Mouse (Mus musculus): ENCODE measurements around the gene Gm2a. TPM values are rescaled to one million over a fixed set of nuclear protein-coding genes. Genes with fewer than 3 reads are reported as not detected.
A peak's percentile ranks its signal among the peaks of the same experiment; 100 is the strongest.
"Not testable (repeated sequence)": the region's sequence is repeated elsewhere in the genome, so short reads cannot be mapped to it uniquely, and the experiment has no call there.

Gene Gm2a
- polyA plus RNA-seq, 1 experiment from 2014 or later, result 15.5 TPM

GRCm38 (mm10) chr11:55077331-55078231, 20.3 kb upstream of the Gm2a start, which contains the start of gene Ccdc69:
Gene Ccdc69 (minus strand): TSS chr11:55078131.
- Histone ChIP-seq H3K27me3 (peaks cover 24% of the 10 kb centered on the region), H3K4me1 (peaks cover 10% of the 10 kb centered on the region), H3K9ac (peak within 1 kb of the TSS; percentile 51), H3K4me3 (peak within 1 kb of the TSS; percentile 41), H3K36me3 (no peaks in the 10 kb centered on the region), H3K4me2 (replicated peaks) (peak within 1 kb of the TSS; percentile 88), H3K27ac (no peak within 1 kb of the TSS), H3K9me3 (replicated peaks) (no peaks in the 10 kb centered on the region)
- under 1% methylated on average over 50 of the region's 50 CpGs for WGBS
- peak; percentile 64; the same call in 1 of the 2 replicates for ATAC-seq (ENCODE audit: low FRiP score)

- Histone ChIP-seq H3K9me3 (replicated peaks) (no peaks in the 10 kb centered on the region), H3K4me3 (no peak overlapping the region), H3K9ac (no peak overlapping the region), H3K27ac (no peak overlapping the region), H3K36me3 (no peaks in the 10 kb centered on the region), H3K27me3 (peaks cover 24% of the 10 kb centered on the region), H3K4me2 (replicated peaks) (peak overlapping the region; percentile 88), H3K4me1 (peaks cover 10% of the 10 kb centered on the region)
- 43% methylated on average over 3 of the region's 3 CpGs for WGBS
- ATAC-seq (ENCODE audit: low FRiP score), result no peak
Measured at GRCm38 (mm10) chr11:55078502-55078901, 19.4 kb upstream of the Gm2a start.

GRCm38 (mm10) chr11:55079180-55079579, 18.7 kb upstream of the Gm2a start:
- no peaks in the 10 kb centered on the region for H3K36me3 ChIP-seq
- H3K27me3 ChIP-seq, result peaks cover 24% of the 10 kb centered on the region
- H3K4me2 ChIP-seq (replicated peaks), result no peak overlapping the region
- no peak overlapping the region for H3K27ac ChIP-seq
- peaks cover 10% of the 10 kb centered on the region for H3K4me1 ChIP-seq
- 58% methylated on average over 4 of the region's 4 CpGs for WGBS
- no peak overlapping the region for H3K9ac ChIP-seq
- no peaks in the 10 kb centered on the region for H3K9me3 ChIP-seq (replicated peaks)
- ATAC-seq (ENCODE audit: low FRiP score), result no peak
- H3K4me3 ChIP-seq, result no peak overlapping the region

GRCm38 (mm10) chr11:55081206-55081605, 16.7 kb upstream of the Gm2a start:
- ATAC-seq (ENCODE audit: low FRiP score), result no peak
- no peak overlapping the region for H3K4me2 ChIP-seq (replicated peaks)
- H3K27me3 ChIP-seq, result peaks cover 24% of the 10 kb centered on the region
- H3K36me3 ChIP-seq, result no peaks in the 10 kb centered on the region
- no peak overlapping the region for H3K9ac ChIP-seq
- H3K4me1 ChIP-seq, result peaks cover 10% of the 10 kb centered on the region
- H3K9me3 ChIP-seq (replicated peaks), result no peaks in the 10 kb centered on the region
- H3K4me3 ChIP-seq, result no peak overlapping the region
- no peak overlapping the region for H3K27ac ChIP-seq
- WGBS, result 93% methylated on average over 9 of the region's 9 CpGs

GRCm38 (mm10) chr11:55084629-55085028, 13.3 kb upstream of the Gm2a start:
- Histone ChIP-seq H3K36me3 (no peaks in the 10 kb centered on the region), H3K27ac (no peak overlapping the region), H3K27me3 (no peaks in the 10 kb centered on the region), H3K4me3 (no peak overlapping the region), H3K4me1 (no peaks in the 10 kb centered on the region), H3K4me2 (replicated peaks) (no peak overlapping the region), H3K9me3 (replicated peaks) (no peaks in the 10 kb centered on the region), H3K9ac (no peak overlapping the region)
- WGBS, result 78% methylated on average over 4 of the region's 4 CpGs
- no peak for ATAC-seq (ENCODE audit: low FRiP score)

- Histone ChIP-seq H3K36me3 (no peaks in the 10 kb centered on the region), H3K27ac (no peak overlapping the region), H3K27me3 (no peaks in the 10 kb centered on the region), H3K4me2 (replicated peaks) (no peak overlapping the region), H3K9ac (no peak overlapping the region), H3K4me1 (no peaks in the 10 kb centered on the region), H3K9me3 (replicated peaks) (no peaks in the 10 kb centered on the region), H3K4me3 (no peak overlapping the region)
- no peak for ATAC-seq (ENCODE audit: low FRiP score)
- 74% methylated on average over 5 of the region's 5 CpGs for WGBS
Measured at GRCm38 (mm10) chr11:55085396-55085795, 12.5 kb upstream of the Gm2a start.

GRCm38 (mm10) chr11:55087006-55087405, 10.9 kb upstream of the Gm2a start:
- Histone ChIP-seq H3K4me2 (replicated peaks) (no peak overlapping the region), H3K27ac (no peak overlapping the region), H3K27me3 (no peaks in the 10 kb centered on the region), H3K9ac (no peak overlapping the region), H3K9me3 (replicated peaks) (no peaks in the 10 kb centered on the region), H3K4me3 (no peak overlapping the region), H3K36me3 (no peaks in the 10 kb centered on the region), H3K4me1 (no peaks in the 10 kb centered on the region)
- 6% methylated on average over 10 of the region's 10 CpGs for WGBS
- no peak for ATAC-seq (ENCODE audit: low FRiP score)

- no peaks in the 10 kb centered on the region for H3K9me3 ChIP-seq (replicated peaks)
- H3K27me3 ChIP-seq, result no peaks in the 10 kb centered on the region
- H3K36me3 ChIP-seq, result no peaks in the 10 kb centered on the region
- ATAC-seq (ENCODE audit: low FRiP score), result no peak
- H3K4me1 ChIP-seq, result no peaks in the 10 kb centered on the region
- 70% methylated on average over 2 of the region's 2 CpGs for WGBS
- H3K4me2 ChIP-seq (replicated peaks), result no peak overlapping the region
- no peak overlapping the region for H3K9ac ChIP-seq
- no peak overlapping the region for H3K27ac ChIP-seq
- H3K4me3 ChIP-seq, result no peak overlapping the region
Measured at GRCm38 (mm10) chr11:55089892-55090291, 8.0 kb upstream of the Gm2a start.

- H3K4me3 ChIP-seq, result no peak overlapping the region
- no peak overlapping the region for H3K27ac ChIP-seq
- H3K36me3 ChIP-seq, result no peaks in the 10 kb centered on the region
- no peak overlapping the region for H3K9ac ChIP-seq
- H3K4me1 ChIP-seq, result peaks cover 4% of the 10 kb centered on the region; the same call in 1 of the 2 replicates
- H3K9me3 ChIP-seq (replicated peaks), result no peaks in the 10 kb centered on the region
- WGBS, result 88% methylated on average over 7 of the region's 7 CpGs
- no peaks in the 10 kb centered on the region for H3K27me3 ChIP-seq
- ATAC-seq (ENCODE audit: low FRiP score), result no peak
- H3K4me2 ChIP-seq (replicated peaks), result no peak overlapping the region
Measured at GRCm38 (mm10) chr11:55093096-55093495, 4.8 kb upstream of the Gm2a start.

GRCm38 (mm10) chr11:55096296-55096695, 1.6 kb upstream of the Gm2a start:
- H3K9ac ChIP-seq; H3K4me2 ChIP-seq (replicated peaks); H3K9me3 ChIP-seq (replicated peaks); ATAC-seq (ENCODE audit: low FRiP score); H3K4me3 ChIP-seq; H3K27ac ChIP-seq; H3K27me3 ChIP-seq; H3K36me3 ChIP-seq: not testable (repeated sequence)
- 82% methylated on average over 4 of the region's 4 CpGs for WGBS
- H3K4me1 ChIP-seq, result peaks cover 12% of the 10 kb centered on the region

GRCm38 (mm10) chr11:55096731-55097462, 1.0 kb upstream of the Gm2a start:
- ATAC-seq (ENCODE audit: low FRiP score), result no peak
- Histone ChIP-seq H3K4me1 (peaks cover 12% of the 10 kb centered on the region), H3K36me3 (no peaks in the 10 kb centered on the region), H3K27ac (no peak overlapping the region), H3K4me3 (peak overlapping the region; percentile 46), H3K4me2 (replicated peaks) (peak overlapping the region; percentile 64), H3K9ac (no peak overlapping the region), H3K27me3 (no peaks in the 10 kb centered on the region), H3K9me3 (replicated peaks) (no peaks in the 10 kb centered on the region)
- WGBS, result 41% methylated on average over 11 of the region's 11 CpGs

GRCm38 (mm10) chr11:55098189-55098915, 437 bp downstream of the Gm2a start:
- Histone ChIP-seq H3K9me3 (replicated peaks) (no peaks in the 10 kb centered on the region), H3K4me3 (peak overlapping the region; percentile 46), H3K9ac (peak overlapping the region; percentile 61), H3K4me1 (peaks cover 12% of the 10 kb centered on the region), H3K27me3 (no peaks in the 10 kb centered on the region), H3K4me2 (replicated peaks) (peak overlapping the region; percentile 64), H3K36me3 (no peaks in the 10 kb centered on the region), H3K27ac (peak overlapping the region; percentile 35)
- ATAC-seq (ENCODE audit: low FRiP score), result peak; percentile 8; the same call in 1 of the 2 replicates
- WGBS, result 13% methylated on average over 24 of the region's 24 CpGs
